Mouse (Mus musculus): ENCODE data around the gene Ubald1. TPM values are rescaled to one million over a fixed set of nuclear protein-coding genes. Genes with fewer than 3 reads are reported as not detected.

Gene Ubald1
- polyA plus RNA-seq, 1 experiment = 65.2 TPM

DNA sequence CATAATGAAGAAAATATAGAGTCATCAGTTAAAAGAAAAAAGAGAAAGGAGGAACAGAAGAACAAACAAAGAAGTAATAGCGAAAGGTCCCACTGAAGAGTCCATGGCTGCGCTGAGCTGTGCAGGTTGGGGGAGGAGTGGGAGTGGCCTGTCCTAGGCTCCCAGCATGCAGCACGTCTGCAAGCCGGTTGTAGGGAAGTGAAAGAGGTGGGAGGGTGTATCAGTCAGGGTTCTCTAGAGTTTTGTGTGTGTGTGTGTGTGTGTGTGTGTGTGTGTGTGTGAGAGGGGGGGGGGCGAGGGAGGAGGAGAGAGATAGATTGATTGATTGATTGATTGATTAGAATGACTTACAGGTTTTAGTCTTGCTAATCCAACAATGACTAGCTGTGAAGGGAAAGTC is 27.9 kb upstream of the Ubald1 start:
- no peak overlapping the region for H3K4me3 ChIP-seq (ENCODE audit: control insufficient read depth, low read depth, low read length)
- TF ChIP-seq CTCF (IDR thresholded peaks at IDR 0.05; ENCODE audit: control insufficient read depth, insufficient read depth, insufficient replicate concordance, low read depth, low read length) (no peak), POLR2A (IDR thresholded peaks at IDR 0.05; ENCODE audit: control insufficient read depth, low read depth, low read length) (no peak)
- no peaks in the 10 kb centered on the region; the same call in 1 of the 2 replicates for H3K4me1 ChIP-seq (ENCODE audit: control insufficient read depth, insufficient read depth, low read length)
- peaks cover 3% of the 10 kb centered on the region for H3K36me3 ChIP-seq (ENCODE audit: control insufficient read depth, insufficient read depth, low read length)
- no peak overlapping the region for H3K27ac ChIP-seq (ENCODE audit: control insufficient read depth, insufficient read depth, low read depth, low read length)
- H3K27me3 ChIP-seq (ENCODE audit: control insufficient read depth, insufficient read depth, low read length) = no peaks in the 10 kb centered on the region

DNA sequence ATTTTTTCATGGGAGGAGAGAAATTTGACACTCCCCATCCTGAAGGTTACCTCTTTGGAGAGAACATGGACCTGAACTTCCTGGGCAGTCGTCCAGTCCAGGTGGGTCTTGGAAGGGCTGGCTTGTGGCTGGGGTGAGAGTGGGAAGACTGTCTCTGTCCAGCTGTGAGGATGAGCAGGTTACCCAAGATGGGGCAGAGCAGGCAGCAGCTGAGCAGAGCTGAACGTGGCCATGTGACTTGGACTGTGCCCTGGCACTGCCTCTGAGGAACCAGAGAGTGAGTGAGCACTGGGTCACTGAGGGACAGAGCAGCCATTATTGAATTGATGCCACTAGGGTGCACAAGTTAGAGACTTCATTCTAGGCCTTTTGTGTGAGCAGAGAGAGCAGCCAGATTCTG is 27.3 kb upstream of the Ubald1 start:
- Histone ChIP-seq H3K27ac (ENCODE audit: control insufficient read depth, insufficient read depth, low read depth, low read length) (no peak overlapping the region), H3K27me3 (ENCODE audit: control insufficient read depth, insufficient read depth, low read length) (no peaks in the 10 kb centered on the region), H3K4me3 (ENCODE audit: control insufficient read depth, low read depth, low read length) (no peak overlapping the region), H3K4me1 (ENCODE audit: control insufficient read depth, insufficient read depth, low read length) (no peaks in the 10 kb centered on the region), H3K36me3 (ENCODE audit: control insufficient read depth, insufficient read depth, low read length) (peaks cover 3% of the 10 kb centered on the region)
- TF ChIP-seq POLR2A (IDR thresholded peaks at IDR 0.05; ENCODE audit: control insufficient read depth, low read depth, low read length) (no peak), CTCF (IDR thresholded peaks at IDR 0.05; ENCODE audit: control insufficient read depth, insufficient read depth, insufficient replicate concordance, low read depth, low read length) (no peak)

DNA sequence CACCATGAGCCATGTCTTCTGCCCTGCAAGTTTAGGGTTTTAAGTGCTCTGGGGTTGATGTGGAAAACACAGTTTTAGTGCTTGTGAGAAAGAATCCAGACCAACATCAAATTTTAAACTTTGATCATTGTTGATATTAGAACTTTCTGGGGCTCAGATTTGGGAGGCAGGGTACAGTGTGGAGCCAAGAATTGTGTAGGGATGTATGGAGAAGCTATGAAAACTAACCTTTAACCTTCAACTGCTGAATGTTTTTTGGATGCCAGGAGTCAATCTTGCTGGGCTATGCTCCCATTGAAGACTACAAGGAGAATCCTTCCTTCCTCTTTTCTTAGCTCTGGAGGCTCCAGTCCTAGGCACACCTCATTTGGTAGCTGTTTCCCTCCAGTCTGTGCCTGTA is 26.4 kb upstream of the Ubald1 start:
- TF ChIP-seq POLR2A (IDR thresholded peaks at IDR 0.05; ENCODE audit: control insufficient read depth, low read depth, low read length) (no peak), CTCF (IDR thresholded peaks at IDR 0.05; ENCODE audit: control insufficient read depth, insufficient read depth, insufficient replicate concordance, low read depth, low read length) (no peak)
- Histone ChIP-seq H3K4me3 (ENCODE audit: control insufficient read depth, low read depth, low read length) (no peak overlapping the region), H3K36me3 (ENCODE audit: control insufficient read depth, insufficient read depth, low read length) (peaks cover under 1% of the 10 kb centered on the region), H3K4me1 (ENCODE audit: control insufficient read depth, insufficient read depth, low read length) (no peaks in the 10 kb centered on the region), H3K27me3 (ENCODE audit: control insufficient read depth, insufficient read depth, low read length) (no peaks in the 10 kb centered on the region), H3K27ac (ENCODE audit: control insufficient read depth, insufficient read depth, low read depth, low read length) (no peak overlapping the region)

DNA sequence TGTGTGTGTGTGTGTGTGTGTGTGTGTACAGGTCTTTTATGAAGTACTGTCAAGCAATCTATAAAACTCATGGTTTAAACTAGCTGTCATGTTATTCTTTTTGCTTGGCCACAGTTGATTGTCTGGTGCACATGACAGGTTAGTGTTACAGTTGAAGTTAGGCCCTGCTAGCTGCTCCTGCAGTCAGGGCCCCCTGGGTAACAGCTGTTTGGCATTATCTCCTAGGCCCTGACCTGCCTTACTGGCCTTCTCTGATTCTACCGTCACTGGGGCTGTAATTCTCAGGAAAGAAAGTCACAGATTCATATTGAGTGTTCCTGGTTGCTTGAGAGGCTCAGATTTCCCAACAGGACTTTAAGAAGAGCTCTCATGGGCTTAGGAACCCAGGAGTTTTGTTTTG is 25.5 kb upstream of the Ubald1 start:
- TF ChIP-seq POLR2A (IDR thresholded peaks at IDR 0.05; ENCODE audit: control insufficient read depth, low read depth, low read length) = no peak
- TF ChIP-seq CTCF (IDR thresholded peaks at IDR 0.05; ENCODE audit: control insufficient read depth, insufficient read depth, insufficient replicate concordance, low read depth, low read length) = no peak
- no peaks in the 10 kb centered on the region for H3K4me1 ChIP-seq (ENCODE audit: control insufficient read depth, insufficient read depth, low read length)
- no peaks in the 10 kb centered on the region for H3K27me3 ChIP-seq (ENCODE audit: control insufficient read depth, insufficient read depth, low read length)
- no peak overlapping the region for H3K4me3 ChIP-seq (ENCODE audit: control insufficient read depth, low read depth, low read length)
- H3K27ac ChIP-seq (ENCODE audit: control insufficient read depth, insufficient read depth, low read depth, low read length) = no peak overlapping the region
- no peaks in the 10 kb centered on the region; the same call in none of the 2 replicates for H3K36me3 ChIP-seq (ENCODE audit: control insufficient read depth, insufficient read depth, low read length)

DNA sequence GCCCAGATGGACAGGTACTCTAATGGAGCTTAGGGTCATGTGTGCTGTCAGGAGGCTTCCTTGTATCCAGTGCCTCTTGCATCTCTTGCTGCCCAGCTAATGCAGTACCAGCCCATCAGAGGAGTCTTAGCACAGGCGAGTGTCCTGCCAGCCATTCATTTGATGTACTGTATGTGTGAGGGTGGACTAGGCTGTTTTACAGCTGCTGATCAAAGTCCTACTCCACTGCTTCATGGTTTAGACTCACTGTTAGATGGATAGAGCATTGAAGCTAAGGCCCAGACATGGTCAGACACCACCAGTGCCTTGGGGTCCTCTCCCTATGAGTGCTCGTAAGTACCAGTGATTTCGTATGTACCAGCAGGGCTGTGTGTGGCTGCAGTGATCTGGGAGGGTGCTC is 24.8 kb upstream of the Ubald1 start:
- Histone ChIP-seq H3K4me1 (ENCODE audit: control insufficient read depth, insufficient read depth, low read length) (no peaks in the 10 kb centered on the region), H3K4me3 (ENCODE audit: control insufficient read depth, low read depth, low read length) (no peak overlapping the region), H3K27me3 (ENCODE audit: control insufficient read depth, insufficient read depth, low read length) (no peaks in the 10 kb centered on the region), H3K36me3 (ENCODE audit: control insufficient read depth, insufficient read depth, low read length) (no peaks in the 10 kb centered on the region; the same call in none of the 2 replicates), H3K27ac (ENCODE audit: control insufficient read depth, insufficient read depth, low read depth, low read length) (no peak overlapping the region)
- TF ChIP-seq POLR2A (IDR thresholded peaks at IDR 0.05; ENCODE audit: control insufficient read depth, low read depth, low read length) = no peak
- no peak for TF ChIP-seq CTCF (IDR thresholded peaks at IDR 0.05; ENCODE audit: control insufficient read depth, insufficient read depth, insufficient replicate concordance, low read depth, low read length)

DNA sequence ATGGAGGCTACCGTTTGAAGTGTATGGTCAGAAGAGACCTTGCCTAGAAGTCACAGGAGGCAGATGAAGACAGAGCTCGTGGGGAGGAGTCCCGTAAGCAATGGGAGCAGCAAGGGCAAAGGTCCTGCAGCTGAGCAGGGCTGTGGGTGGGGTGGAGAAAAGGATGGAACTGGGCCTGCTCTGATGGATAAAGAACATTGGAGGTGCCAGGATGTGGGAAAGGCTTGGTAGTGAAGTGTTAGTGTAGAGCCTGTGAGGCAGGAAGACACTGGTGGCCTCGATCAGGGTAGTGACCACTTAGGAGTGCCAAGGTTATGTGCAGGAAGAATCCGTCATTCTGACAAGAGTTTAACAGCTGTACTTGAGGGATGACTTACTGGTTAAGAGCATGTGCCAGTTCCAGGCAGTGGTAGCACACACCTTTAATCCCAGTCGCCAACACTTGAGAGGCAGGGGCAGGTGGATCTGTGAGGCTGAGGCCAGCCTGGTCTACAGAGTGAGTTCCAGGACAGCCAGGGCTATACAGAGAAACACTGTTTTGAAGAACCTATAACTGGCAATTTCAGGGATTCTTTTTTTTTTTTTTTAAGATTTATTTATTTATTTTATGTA is 23.5 kb upstream of the Ubald1 start:
- Histone ChIP-seq H3K27ac (ENCODE audit: control insufficient read depth, insufficient read depth, low read depth, low read length) (no peak overlapping the region), H3K36me3 (ENCODE audit: control insufficient read depth, insufficient read depth, low read length) (no peaks in the 10 kb centered on the region; the same call in 1 of the 2 replicates), H3K27me3 (ENCODE audit: control insufficient read depth, insufficient read depth, low read length) (no peaks in the 10 kb centered on the region), H3K4me3 (ENCODE audit: control insufficient read depth, low read depth, low read length) (no peak overlapping the region), H3K4me1 (ENCODE audit: control insufficient read depth, insufficient read depth, low read length) (no peaks in the 10 kb centered on the region)
- no peak for TF ChIP-seq POLR2A (IDR thresholded peaks at IDR 0.05; ENCODE audit: control insufficient read depth, low read depth, low read length)
- TF ChIP-seq CTCF (IDR thresholded peaks at IDR 0.05; ENCODE audit: control insufficient read depth, insufficient read depth, insufficient replicate concordance, low read depth, low read length) = no peak

DNA sequence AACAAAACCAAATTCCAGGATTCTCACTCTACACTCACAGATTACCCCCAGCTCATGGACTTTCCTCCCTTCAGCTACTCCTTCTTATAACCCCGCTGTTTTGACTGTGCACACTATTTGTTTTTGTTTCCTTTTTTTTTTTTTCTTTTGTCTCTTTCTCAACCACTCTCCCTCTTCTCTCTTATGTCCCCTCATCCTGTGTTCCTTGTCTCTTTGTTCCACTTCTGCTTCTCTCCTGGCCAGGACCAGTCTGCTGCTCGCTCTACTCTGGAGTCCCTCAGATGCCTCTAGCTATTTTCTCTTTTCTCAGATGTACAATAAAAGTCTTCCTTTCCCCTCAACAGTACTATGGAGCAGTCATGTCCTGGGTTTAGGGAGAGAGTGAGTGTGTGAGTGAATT is 22.3 kb upstream of the Ubald1 start:
- no peaks in the 10 kb centered on the region for H3K4me1 ChIP-seq (ENCODE audit: control insufficient read depth, insufficient read depth, low read length)
- no peak for TF ChIP-seq POLR2A (IDR thresholded peaks at IDR 0.05; ENCODE audit: control insufficient read depth, low read depth, low read length)
- TF ChIP-seq CTCF (IDR thresholded peaks at IDR 0.05; ENCODE audit: control insufficient read depth, insufficient read depth, insufficient replicate concordance, low read depth, low read length) = no peak
- H3K27ac ChIP-seq (ENCODE audit: control insufficient read depth, insufficient read depth, low read depth, low read length) = no peak overlapping the region
- H3K36me3 ChIP-seq (ENCODE audit: control insufficient read depth, insufficient read depth, low read length) = no peaks in the 10 kb centered on the region
- H3K27me3 ChIP-seq (ENCODE audit: control insufficient read depth, insufficient read depth, low read length) = no peaks in the 10 kb centered on the region
- no peak overlapping the region for H3K4me3 ChIP-seq (ENCODE audit: control insufficient read depth, low read depth, low read length)
